Mouse (Mus musculus) erythroblast, embryonic 14.5 days (primary cell): ENCODE measurements around the gene Lrrfip1. TPM values are rescaled to one million over a fixed set of nuclear protein-coding genes. Genes with fewer than 3 reads are reported as not detected.

Source experiments
- H3K27me3 ChIP-seq: 2 replicates; pipeline ENCODE4 v1.6.1; 2012; ENCODE audit warnings: inconsistent platforms; ENCODE audit not compliant: control insufficient read depth
- H3K36me3 ChIP-seq: 2 replicates; pipeline ENCODE4 v1.6.1; 2012; ENCODE audit warnings: mild to moderate bottlenecking, inconsistent platforms; ENCODE audit not compliant: control insufficient read depth
- H3K4me1 ChIP-seq: 2 replicates; pipeline ENCODE4 v1.6.1; 2012; ENCODE audit warnings: inconsistent platforms; ENCODE audit not compliant: control insufficient read depth
- H3K4me3 ChIP-seq: replicated peaks from 2 replicates; pipeline ENCODE3; 2012; ENCODE audit warnings: moderate library complexity, mild to moderate bottlenecking, inconsistent platforms
- H3K9me3 ChIP-seq: 2 replicates; pipeline ENCODE4 v1.6.1; 2012; ENCODE audit warnings: low read length, inconsistent platforms, mixed read lengths; ENCODE audit not compliant: control insufficient read depth
- GATA1 ChIP-seq: IDR thresholded peaks from 2 replicates; pipeline ENCODE4 v1.6.1; 2012; ENCODE audit warnings: low read length, inconsistent platforms, mixed read lengths
- TAL1 ChIP-seq: IDR thresholded peaks from 3 replicates; pipeline ENCODE4 v1.6.1; 2012; ENCODE audit warnings: low read length, inconsistent platforms, mixed read lengths
- polyA plus RNA-seq: library from polyadenylated mRNA; stranded (reverse); fragments of >175 nt; gene quantifications from 2 replicates; pipeline ENCODE4 v1.2.3, GENCODE M21; 2012

Lrrfip1 gene
- polyA plus RNA-seq, 1 experiment = 0.03 TPM

DNA sequence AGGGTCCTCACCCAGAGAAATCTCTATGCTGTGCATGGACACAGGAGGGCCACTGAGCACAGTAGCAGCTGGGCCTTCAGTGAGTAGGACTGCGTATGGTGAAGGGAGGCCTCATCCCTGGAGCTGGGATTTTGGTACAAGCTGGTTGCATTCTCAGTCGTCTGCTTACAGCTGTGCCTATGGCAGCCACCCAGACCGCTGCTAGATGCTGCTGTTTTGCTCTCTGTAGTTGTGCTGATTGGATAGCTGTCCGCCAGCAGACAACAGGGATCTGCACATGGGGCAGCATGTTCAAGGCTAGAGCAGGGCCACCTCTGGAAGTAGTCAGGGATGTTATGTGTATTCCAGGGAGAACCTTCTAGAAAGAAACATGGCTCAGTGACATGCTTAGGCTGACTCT lies 33.0 kb downstream of the Lrrfip1 start:
- Histone ChIP-seq H3K4me3 (no peak overlapping the region), H3K9me3 (peaks cover 5% of the 10 kb centered on the region), H3K4me1 (no peaks in the 10 kb centered on the region), H3K27me3 (no peaks in the 10 kb centered on the region), H3K36me3 (no peaks in the 10 kb centered on the region)
- no peak for TF ChIP-seq TAL1
- TF ChIP-seq GATA1 = no peak

DNA sequence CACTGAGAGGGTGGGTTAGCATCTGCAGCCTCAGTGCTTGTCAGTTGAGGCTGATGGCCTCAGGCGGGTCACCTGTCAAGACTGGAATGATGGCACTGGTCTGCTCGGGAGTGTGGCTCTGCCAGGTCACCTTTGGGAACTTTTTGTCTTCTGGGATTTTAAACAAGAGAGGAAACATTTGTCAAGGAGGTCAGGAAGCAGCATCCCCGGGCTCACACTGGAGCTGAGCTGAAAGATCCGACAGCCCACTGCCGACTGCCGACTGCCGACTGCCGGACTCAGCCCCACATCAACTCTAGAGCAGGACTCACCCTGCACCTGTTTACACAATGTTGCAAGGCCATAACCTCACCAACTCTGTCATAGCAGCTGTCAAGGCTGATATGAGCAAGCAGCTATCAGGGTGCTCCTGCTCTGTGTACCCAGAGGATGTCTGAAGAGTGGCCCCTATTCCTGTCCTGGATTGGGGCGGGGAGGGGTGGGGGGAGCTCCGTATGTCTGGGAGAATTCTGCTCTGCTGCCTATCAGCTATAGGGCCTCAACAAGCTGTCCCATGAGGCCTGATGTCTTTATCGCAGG lies 33.9 kb downstream of the Lrrfip1 start:
- no peaks in the 10 kb centered on the region for H3K4me1 ChIP-seq
- TF ChIP-seq GATA1 (no peak), TAL1 (no peak)
- no peaks in the 10 kb centered on the region for H3K27me3 ChIP-seq
- peaks cover 5% of the 10 kb centered on the region for H3K9me3 ChIP-seq
- H3K4me3 ChIP-seq = no peak overlapping the region
- no peaks in the 10 kb centered on the region for H3K36me3 ChIP-seq

DNA sequence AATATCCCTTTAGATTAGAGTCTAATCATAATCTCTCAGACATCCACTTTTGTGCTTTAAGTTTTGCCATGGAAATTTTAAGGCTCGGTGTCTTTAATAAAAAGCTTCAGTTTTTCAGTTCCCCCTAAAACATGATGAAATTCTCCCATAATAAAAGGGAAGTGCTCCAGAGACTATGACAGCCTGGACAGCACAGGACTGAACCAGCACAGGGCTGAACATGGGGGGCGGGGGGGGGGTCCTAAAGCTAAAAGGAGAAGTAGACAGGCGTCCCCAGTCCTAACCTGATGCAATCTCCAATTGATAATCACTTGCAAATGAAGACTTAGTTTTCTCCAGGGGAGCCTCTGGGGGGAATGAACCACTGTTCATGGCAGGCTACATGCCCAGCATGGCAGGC lies 36.0 kb downstream of the Lrrfip1 start:
- Histone ChIP-seq H3K4me1 (no peaks in the 10 kb centered on the region), H3K36me3 (no peaks in the 10 kb centered on the region), H3K27me3 (no peaks in the 10 kb centered on the region), H3K4me3 (no peak overlapping the region), H3K9me3 (peaks cover 5% of the 10 kb centered on the region)
- TF ChIP-seq GATA1 = no peak

DNA sequence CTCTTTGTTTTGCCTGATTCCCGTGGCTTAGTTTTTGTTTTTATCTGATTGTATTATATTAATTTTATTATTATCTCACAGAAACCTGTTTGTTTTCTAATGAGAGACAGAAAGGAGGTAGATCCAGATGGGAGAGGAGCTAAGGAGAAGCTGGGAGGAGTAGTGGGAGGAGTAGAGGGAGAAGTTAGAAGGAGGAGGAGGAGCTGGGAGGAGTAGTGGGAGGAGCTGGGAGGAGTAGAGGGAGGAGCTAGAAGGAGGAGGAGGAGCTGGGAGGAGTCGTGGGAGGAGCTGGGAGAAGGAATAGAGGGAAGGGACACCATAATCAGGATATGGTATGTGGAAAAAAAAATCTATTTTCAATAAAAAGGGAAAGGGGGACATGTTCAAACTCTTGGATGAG lies 36.7 kb downstream of the Lrrfip1 start:
- Histone ChIP-seq H3K4me1 (no peaks in the 10 kb centered on the region), H3K9me3 (peaks cover 5% of the 10 kb centered on the region), H3K36me3 (no peaks in the 10 kb centered on the region), H3K4me3 (no peak overlapping the region), H3K27me3 (no peaks in the 10 kb centered on the region)
- TF ChIP-seq GATA1 (no peak), TAL1 (no peak)

DNA sequence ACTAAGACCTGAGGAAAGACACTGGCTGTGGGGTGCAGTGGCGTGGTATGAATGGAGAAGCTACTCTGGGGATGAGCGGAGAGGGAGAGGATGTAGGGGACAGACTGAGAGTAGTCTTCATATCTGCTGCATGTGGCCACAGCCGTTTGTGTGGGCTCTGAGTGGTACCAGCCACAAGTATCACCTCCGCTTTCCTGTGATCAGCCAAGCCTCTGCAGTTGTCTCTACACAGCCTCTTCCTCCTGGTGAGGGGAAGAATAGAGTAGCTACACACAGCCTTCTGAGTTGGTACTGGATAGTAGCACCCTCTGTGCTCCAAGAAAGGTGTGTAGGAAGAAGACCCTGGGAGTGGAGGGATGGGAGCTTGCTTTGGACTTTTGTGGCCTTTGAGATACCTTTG lies 38.7 kb downstream of the Lrrfip1 start:
- Histone ChIP-seq H3K4me3 (no peak overlapping the region), H3K9me3 (no peaks in the 10 kb centered on the region), H3K4me1 (no peaks in the 10 kb centered on the region), H3K27me3 (no peaks in the 10 kb centered on the region), H3K36me3 (no peaks in the 10 kb centered on the region)
- TF ChIP-seq GATA1 (no peak), TAL1 (no peak)

DNA sequence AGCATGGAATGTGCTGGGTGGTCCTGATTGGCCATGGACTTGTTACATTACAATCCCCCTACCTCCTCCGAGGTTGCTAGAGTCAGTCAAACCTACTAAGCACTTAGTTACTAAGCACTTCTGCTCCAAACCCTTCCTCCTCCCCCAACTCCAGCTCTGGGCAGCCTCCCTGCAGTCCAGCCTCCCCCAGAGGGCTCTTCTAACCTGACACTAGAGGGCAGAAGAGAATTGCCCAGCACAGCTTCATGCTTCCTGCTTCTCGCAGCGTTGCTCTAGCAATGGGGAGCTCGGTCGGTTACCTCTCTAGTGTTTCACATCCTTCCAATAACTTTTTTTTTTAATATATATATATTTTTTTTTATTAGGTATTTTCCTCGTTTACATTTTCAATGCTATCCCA lies 39.5 kb downstream of the Lrrfip1 start:
- Histone ChIP-seq H3K9me3 (no peaks in the 10 kb centered on the region), H3K4me3 (no peak overlapping the region), H3K36me3 (no peaks in the 10 kb centered on the region), H3K4me1 (no peaks in the 10 kb centered on the region), H3K27me3 (no peaks in the 10 kb centered on the region)
- TF ChIP-seq TAL1 (no peak), GATA1 (no peak)

DNA sequence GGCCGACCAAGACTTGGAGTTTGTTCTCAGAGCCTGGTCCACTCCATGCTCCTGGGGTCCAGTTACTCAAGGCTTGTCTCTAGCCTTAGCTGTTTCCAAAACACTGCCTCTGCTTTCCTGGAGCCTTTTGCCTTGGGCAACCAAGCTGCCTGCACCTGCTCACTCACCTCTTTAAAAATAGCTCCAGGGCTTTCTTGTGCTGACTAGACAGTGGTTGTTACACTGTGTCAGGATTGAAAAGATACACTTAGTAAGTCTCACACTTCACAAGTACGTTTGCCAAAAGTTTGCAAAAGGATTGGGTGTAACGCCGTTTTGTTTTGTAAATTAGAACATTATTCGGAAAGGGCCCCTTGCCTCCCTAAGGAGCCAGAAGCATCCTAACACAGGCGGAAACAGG lies 40.0 kb downstream of the Lrrfip1 start:
- H3K27me3 ChIP-seq = no peaks in the 10 kb centered on the region
- no peaks in the 10 kb centered on the region for H3K4me1 ChIP-seq
- H3K9me3 ChIP-seq = no peaks in the 10 kb centered on the region
- H3K36me3 ChIP-seq = no peaks in the 10 kb centered on the region
- no peak for TF ChIP-seq TAL1
- no peak for TF ChIP-seq GATA1
- no peak overlapping the region for H3K4me3 ChIP-seq

DNA sequence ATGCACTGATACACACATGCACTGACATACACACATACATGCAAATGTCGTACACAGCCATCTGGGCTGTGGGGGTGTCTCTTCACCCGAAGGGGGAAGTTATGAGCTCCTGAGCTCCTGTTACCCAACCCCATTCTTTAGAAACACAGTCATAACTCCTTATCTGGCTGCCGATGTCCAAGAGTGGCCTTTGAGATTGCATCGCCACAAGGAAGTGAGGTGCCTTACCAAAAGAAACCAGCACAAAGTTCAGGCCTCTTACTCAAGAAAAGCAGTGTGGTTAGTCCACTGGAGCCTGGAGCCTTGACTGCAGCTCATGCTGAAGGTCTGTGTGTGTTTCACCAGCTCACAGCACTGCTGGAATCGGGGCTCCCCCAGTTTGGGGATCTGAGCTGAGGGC lies 43.1 kb downstream of the Lrrfip1 start:
- no peaks in the 10 kb centered on the region for H3K27me3 ChIP-seq
- H3K4me3 ChIP-seq = no peak overlapping the region
- H3K4me1 ChIP-seq = no peaks in the 10 kb centered on the region
- no peaks in the 10 kb centered on the region for H3K9me3 ChIP-seq
- no peak for TF ChIP-seq GATA1
- no peak for TF ChIP-seq TAL1
- no peaks in the 10 kb centered on the region for H3K36me3 ChIP-seq

DNA sequence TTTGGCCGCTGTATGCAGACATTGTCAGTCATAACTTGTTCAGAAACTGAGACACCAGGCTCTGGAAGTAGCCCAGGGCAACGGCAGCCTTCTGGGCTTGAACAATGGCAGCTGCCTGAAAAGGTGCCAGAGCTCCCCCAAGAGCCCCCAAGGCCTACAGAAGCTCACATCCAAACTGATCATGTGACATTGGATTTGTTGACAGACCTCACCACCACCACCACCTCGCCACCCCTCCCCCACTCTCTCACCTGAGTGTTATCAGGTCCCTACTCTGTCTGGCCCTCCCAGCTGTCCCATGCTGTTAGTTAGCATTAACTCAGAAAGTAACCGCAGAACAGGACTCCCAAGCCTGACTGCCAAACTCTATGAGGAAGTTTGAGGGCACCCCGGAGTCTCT lies 44.7 kb downstream of the Lrrfip1 start:
- no peak overlapping the region for H3K4me3 ChIP-seq
- no peaks in the 10 kb centered on the region for H3K4me1 ChIP-seq
- H3K9me3 ChIP-seq = no peaks in the 10 kb centered on the region
- no peak for TF ChIP-seq GATA1
- no peak for TF ChIP-seq TAL1
- no peaks in the 10 kb centered on the region for H3K27me3 ChIP-seq
- no peaks in the 10 kb centered on the region for H3K36me3 ChIP-seq

DNA sequence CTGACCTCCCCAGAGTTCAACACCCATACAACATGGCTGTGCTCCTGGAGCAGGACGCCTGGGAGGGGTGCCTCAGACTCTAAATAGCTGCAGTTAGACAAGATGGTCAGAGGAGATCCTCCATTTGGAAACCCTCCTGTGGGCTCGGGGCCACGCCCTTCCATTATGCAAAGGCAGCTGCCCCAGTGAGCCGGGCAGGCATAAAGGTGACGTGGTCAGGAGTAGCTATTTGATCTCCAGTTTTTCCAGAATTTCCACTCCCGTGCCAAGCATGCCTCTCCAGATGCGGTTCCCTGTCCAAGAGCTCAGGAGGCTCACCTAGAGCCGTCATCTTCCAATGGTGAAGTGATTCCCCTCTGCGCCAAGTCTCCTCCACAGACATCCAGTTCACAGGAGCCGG lies 45.6 kb downstream of the Lrrfip1 start:
- Histone ChIP-seq H3K4me3 (no peak overlapping the region), H3K9me3 (no peaks in the 10 kb centered on the region), H3K4me1 (no peaks in the 10 kb centered on the region), H3K36me3 (no peaks in the 10 kb centered on the region), H3K27me3 (no peaks in the 10 kb centered on the region)
- TF ChIP-seq GATA1 (no peak), TAL1 (no peak)
